Mouse (Mus musculus) embryonic fibroblast, embryonic 13.5 days (primary cell): ENCODE measurements at regions not wholly inside any gene's neighbourhood (a gene's known extent, or its start where the extent isn't known, plus 50 kb on each side); places are given as distances from the start of the nearest gene placed in this dataset.

Experiments used
- CTCF ChIP-seq: IDR thresholded peaks from 2 replicates; pipeline ENCODE4 v1.5.1; 2011; ENCODE audit warnings: mild to moderate bottlenecking, control low read depth, low read length, moderate library complexity, borderline replicate concordance; ENCODE audit not compliant: insufficient read depth
- POLR2A ChIP-seq: IDR thresholded peaks from 2 replicates; pipeline ENCODE4 v1.6.1; 2011; ENCODE audit warnings: low read depth, mild to moderate bottlenecking, control low read depth, low read length, moderate library complexity

DNA sequence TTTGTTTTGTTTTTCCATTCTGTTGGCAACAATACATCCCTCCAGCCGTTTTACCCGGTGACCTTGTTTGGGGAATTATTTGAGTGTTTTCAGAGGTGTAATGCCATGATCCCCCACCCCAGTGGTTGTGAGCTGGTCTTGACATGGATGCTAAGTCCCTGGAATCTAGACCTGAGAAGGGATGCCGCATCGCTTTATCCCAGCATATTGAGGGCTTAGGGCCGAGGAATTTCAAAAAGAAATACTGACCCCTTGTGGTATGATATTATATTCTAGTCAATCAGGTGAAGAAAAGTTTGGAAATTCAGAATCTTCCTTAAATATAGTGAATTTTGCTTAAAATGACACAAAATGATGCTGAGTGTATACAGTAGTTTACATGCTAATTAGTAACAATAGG lies 75.7 kb upstream of the Cwc22 start:
- TF ChIP-seq CTCF, result no peak
- TF ChIP-seq POLR2A, result no peak
